Mouse (Mus musculus) bone marrow, adult 2 months (tissue): ENCODE measurements around the gene Olfr1360.
"Not testable (repeated sequence)": the region's sequence is repeated elsewhere in the genome, so short reads cannot be mapped to it uniquely, and the experiment has no call there.

Experiments used
- CTCF ChIP-seq: fragments of 200-500 bp; IDR thresholded peaks from 2 replicates; pipeline ENCODE4 v1.5.1; 2011; ENCODE audit warnings: low read length, control low read depth; ENCODE audit not compliant: control insufficient read depth, insufficient read depth
- POLR2A ChIP-seq: fragments of 200-500 bp; IDR thresholded peaks from 2 replicates; pipeline ENCODE4 v1.6.1; 2011; ENCODE audit warnings: low read depth, mild to moderate bottlenecking, control low read depth, low read length, borderline replicate concordance; ENCODE audit not compliant: control insufficient read depth

- TF ChIP-seq CTCF, result not testable (repeated sequence)
- peak; percentile 58; the same call in 1 of the 2 replicates for TF ChIP-seq POLR2A
Measured at GRCm38 (mm10) chr13:21716540-21717391, 39.6 kb upstream of the Olfr1360 start.
